Mouse (Mus musculus): ENCODE results near the gene Minos1. TPM values are rescaled to one million over a fixed set of nuclear protein-coding genes. Genes with fewer than 3 reads are reported as not detected.

Minos1 gene
- total RNA-seq (2017) = 66.9 and 68.0 TPM in 2 replicates

- ATAC-seq (ENCODE audit: extremely low read depth, insufficient number of reproducible peaks, low FRiP score, poor library complexity, severe bottlenecking) = peak; percentile 93
Observed at GRCm38 (mm10) chr4:139130701-139131549, at the start of gene Minos1. Minos1 (minus strand) TSS chr4:139131113.

- no peak for ATAC-seq (ENCODE audit: extremely low read depth, insufficient number of reproducible peaks, low FRiP score, poor library complexity, severe bottlenecking)
Observed at GRCm38 (mm10) chr4:139179731-139180625, 49.1 kb upstream of the Minos1 start.

- no peak for ATAC-seq (ENCODE audit: extremely low read depth, insufficient number of reproducible peaks, low FRiP score, poor library complexity, severe bottlenecking)
Observed at GRCm38 (mm10) chr4:139179218-139179617, 48.3 kb upstream of the Minos1 start.

GRCm38 (mm10) chr4:139178377-139178776 lies 47.5 kb upstream of the Minos1 start:
- no peak for ATAC-seq (ENCODE audit: extremely low read depth, insufficient number of reproducible peaks, low FRiP score, poor library complexity, severe bottlenecking)

GRCm38 (mm10) chr4:139177921-139178320 lies 47.0 kb upstream of the Minos1 start:
- no peak for ATAC-seq (ENCODE audit: extremely low read depth, insufficient number of reproducible peaks, low FRiP score, poor library complexity, severe bottlenecking)

GRCm38 (mm10) chr4:139176023-139176422 lies 45.1 kb upstream of the Minos1 start:
- no peak for ATAC-seq (ENCODE audit: extremely low read depth, insufficient number of reproducible peaks, low FRiP score, poor library complexity, severe bottlenecking)

GRCm38 (mm10) chr4:139175061-139175971 lies 44.4 kb upstream of the Minos1 start:
- no peak for ATAC-seq (ENCODE audit: extremely low read depth, insufficient number of reproducible peaks, low FRiP score, poor library complexity, severe bottlenecking)

- no peak for ATAC-seq (ENCODE audit: extremely low read depth, insufficient number of reproducible peaks, low FRiP score, poor library complexity, severe bottlenecking)
Observed at GRCm38 (mm10) chr4:139169748-139170279, 38.9 kb upstream of the Minos1 start.

GRCm38 (mm10) chr4:139168985-139169747 lies 38.3 kb upstream of the Minos1 start:
- peak; percentile 94 for ATAC-seq (ENCODE audit: extremely low read depth, insufficient number of reproducible peaks, low FRiP score, poor library complexity, severe bottlenecking)

- ATAC-seq (ENCODE audit: extremely low read depth, insufficient number of reproducible peaks, low FRiP score, poor library complexity, severe bottlenecking) = no peak
Observed at GRCm38 (mm10) chr4:139167107-139167506, 36.2 kb upstream of the Minos1 start.

GRCm38 (mm10) chr4:139166244-139166643 lies 35.3 kb upstream of the Minos1 start:
- peak; percentile 23; the same call in 1 of the 2 replicates for ATAC-seq (ENCODE audit: extremely low read depth, insufficient number of reproducible peaks, low FRiP score, poor library complexity, severe bottlenecking)

- no peak for ATAC-seq (ENCODE audit: extremely low read depth, insufficient number of reproducible peaks, low FRiP score, poor library complexity, severe bottlenecking)
Observed at GRCm38 (mm10) chr4:139165259-139165658, 34.3 kb upstream of the Minos1 start.

- ATAC-seq (ENCODE audit: extremely low read depth, insufficient number of reproducible peaks, low FRiP score, poor library complexity, severe bottlenecking) = no peak
Observed at GRCm38 (mm10) chr4:139164082-139164481, 33.2 kb upstream of the Minos1 start.

- no peak for ATAC-seq (ENCODE audit: extremely low read depth, insufficient number of reproducible peaks, low FRiP score, poor library complexity, severe bottlenecking)
Observed at GRCm38 (mm10) chr4:139161076-139161475, 30.2 kb upstream of the Minos1 start.

GRCm38 (mm10) chr4:139158350-139158749 lies 27.4 kb upstream of the Minos1 start:
- ATAC-seq (ENCODE audit: extremely low read depth, insufficient number of reproducible peaks, low FRiP score, poor library complexity, severe bottlenecking) = no peak

GRCm38 (mm10) chr4:139156538-139156937 lies 25.6 kb upstream of the Minos1 start:
- no peak for ATAC-seq (ENCODE audit: extremely low read depth, insufficient number of reproducible peaks, low FRiP score, poor library complexity, severe bottlenecking)

GRCm38 (mm10) chr4:139154576-139155307 lies 23.8 kb upstream of the Minos1 start:
- no peak for ATAC-seq (ENCODE audit: extremely low read depth, insufficient number of reproducible peaks, low FRiP score, poor library complexity, severe bottlenecking)
